Mouse (Mus musculus): ENCODE measurements around the gene Ddr1. TPM values are rescaled to one million over a fixed set of nuclear protein-coding genes. Genes with fewer than 3 reads are reported as not detected.

The Ddr1 gene
- polyA plus RNA-seq, 1 experiment from 2014 or later: 187 TPM

DNA sequence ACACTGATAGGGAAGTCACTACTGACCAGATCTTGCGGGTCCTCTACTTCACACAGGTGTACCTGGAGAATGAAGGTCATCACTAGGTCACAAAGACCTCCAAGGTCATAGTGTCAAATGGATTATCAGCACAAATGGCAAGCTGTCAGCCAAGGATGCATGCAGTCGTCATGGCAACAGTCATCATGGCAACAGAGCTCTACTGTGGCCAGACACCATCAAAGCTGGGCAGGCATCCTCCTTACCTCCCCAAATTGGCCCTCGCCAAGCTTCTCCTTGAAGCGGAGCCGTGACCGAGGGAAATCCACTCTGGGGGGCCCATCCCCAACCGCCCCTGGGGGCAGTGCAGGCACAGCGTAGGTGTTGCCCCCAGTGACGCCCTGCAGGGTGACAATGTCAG lies 19.4 kb downstream of the Ddr1 start:
- WGBS: 48% methylated on average over 9 of the region's 9 CpGs
- H3K36me3 ChIP-seq: peaks cover 97% of the 10 kb centered on the region
- H3K27me3 ChIP-seq: no peaks in the 10 kb centered on the region
- peak overlapping the region; percentile 77 for H3K27ac ChIP-seq
- H3K9me3 ChIP-seq: no peaks in the 10 kb centered on the region
- peak overlapping the region; percentile 60 for H3K9ac ChIP-seq (replicated peaks)
- no peak overlapping the region for H3K4me3 ChIP-seq (replicated peaks)
- peaks cover 31% of the 10 kb centered on the region for H3K4me1 ChIP-seq (replicated peaks)
- H3K4me2 ChIP-seq (replicated peaks): no peak overlapping the region
- peak; percentile 44 for ATAC-seq

DNA sequence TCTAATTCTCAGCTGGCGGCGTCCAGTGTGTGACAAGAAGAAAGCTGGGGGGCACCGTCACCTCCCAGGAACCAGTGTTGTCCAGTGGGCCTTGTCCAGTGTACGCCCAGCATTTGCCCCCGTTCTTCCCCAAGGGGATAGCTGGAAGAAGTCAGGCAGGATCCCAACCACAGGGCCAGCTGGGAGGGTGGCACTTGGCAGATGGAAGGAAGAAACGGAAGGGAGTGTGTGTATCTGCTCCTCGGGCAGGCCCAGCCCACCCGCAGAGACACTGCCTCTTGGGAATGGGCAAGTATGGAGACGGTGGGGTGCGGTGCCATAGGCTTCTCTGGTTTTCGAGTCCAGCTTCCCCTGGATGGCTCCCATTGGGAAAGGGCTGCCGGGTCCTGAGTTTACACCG lies 22.4 kb downstream of the Ddr1 start:
- ATAC-seq: no peak
- Histone ChIP-seq H3K9me3 (no peaks in the 10 kb centered on the region), H3K9ac (replicated peaks) (0 out of 2 replicates have a peak overlapping the region, but pooled peaks have one; percentile 14), H3K4me3 (replicated peaks) (no peak overlapping the region), H3K27me3 (no peaks in the 10 kb centered on the region), H3K27ac (no peak overlapping the region), H3K4me1 (replicated peaks) (peaks cover 24% of the 10 kb centered on the region), H3K4me2 (replicated peaks) (no peak overlapping the region), H3K36me3 (peaks cover 71% of the 10 kb centered on the region)
- WGBS: 87% methylated on average over 13 of the region's 13 CpGs

DNA sequence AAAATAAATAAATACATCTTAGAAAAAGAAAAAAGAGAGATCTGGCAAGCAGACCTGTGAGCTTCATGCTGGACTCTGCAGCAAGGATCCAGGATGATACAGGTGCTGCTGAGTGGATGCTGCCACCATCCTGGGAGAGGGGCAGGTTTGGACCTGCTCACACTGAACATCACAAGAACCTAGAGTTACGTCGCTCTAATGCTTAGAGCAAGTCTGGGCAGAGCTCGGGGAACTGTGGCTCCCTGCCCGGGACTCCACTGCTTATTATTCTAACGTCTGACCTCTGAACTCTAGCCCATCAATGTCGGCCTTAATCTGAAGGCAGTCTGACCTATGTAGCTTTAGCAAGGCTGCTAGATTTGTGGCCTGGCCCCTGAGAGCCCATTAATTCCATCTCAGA lies 23.8 kb downstream of the Ddr1 start:
- 0 out of 2 replicates have a peak, but pooled peaks have one; percentile 27 for ATAC-seq
- peaks cover 57% of the 10 kb centered on the region for H3K36me3 ChIP-seq
- H3K9ac ChIP-seq (replicated peaks): no peak overlapping the region
- H3K27me3 ChIP-seq: no peaks in the 10 kb centered on the region
- peaks cover 10% of the 10 kb centered on the region for H3K4me1 ChIP-seq (replicated peaks)
- H3K4me3 ChIP-seq (replicated peaks): no peak overlapping the region
- H3K27ac ChIP-seq: peak overlapping the region; percentile 51
- no peak overlapping the region for H3K4me2 ChIP-seq (replicated peaks)
- H3K9me3 ChIP-seq: no peaks in the 10 kb centered on the region
- WGBS: 37% methylated on average over 6 of the region's 6 CpGs

DNA sequence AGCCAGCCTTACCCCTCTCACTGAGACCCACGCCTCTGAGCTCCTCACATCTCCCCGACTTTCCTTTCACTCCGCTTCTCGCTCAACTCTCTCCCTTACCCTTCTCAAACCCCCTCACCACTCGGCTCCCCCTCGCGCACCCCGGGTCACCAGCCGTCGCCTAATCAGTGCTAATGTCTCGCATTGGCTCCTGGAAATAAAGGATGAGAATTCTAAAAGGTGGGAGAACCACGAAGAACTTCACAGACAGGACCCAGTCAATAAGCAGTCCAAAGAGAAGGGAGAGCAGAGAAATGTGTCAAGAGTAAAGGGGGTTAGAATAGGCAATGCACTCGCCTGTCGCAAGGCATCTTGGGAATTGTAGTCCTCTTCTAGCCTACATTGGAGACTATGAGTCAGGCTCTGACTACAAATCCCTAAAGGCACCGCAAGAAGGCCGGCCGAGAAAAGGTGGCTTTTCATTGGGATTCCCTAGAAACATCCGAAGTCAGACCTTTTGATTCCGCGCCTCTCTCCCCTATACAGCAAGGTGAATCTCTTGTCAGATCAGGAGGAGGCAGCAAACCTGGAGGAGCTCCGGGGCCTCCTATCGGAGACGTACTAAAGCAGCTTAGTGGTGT lies 30.9 kb downstream of the Ddr1 start, which contains the start of gene Gtf2h4:
Gene Gtf2h4, minus strand, starts transcription at position 324 of the 620 bp plus-strand sequence.
- peak within 1 kb of the TSS; percentile 35; the same call in 1 of the 2 replicates for H3K27ac ChIP-seq
- peak; percentile 97 for ATAC-seq
- WGBS: 1% methylated on average over 23 of the region's 23 CpGs

DNA sequence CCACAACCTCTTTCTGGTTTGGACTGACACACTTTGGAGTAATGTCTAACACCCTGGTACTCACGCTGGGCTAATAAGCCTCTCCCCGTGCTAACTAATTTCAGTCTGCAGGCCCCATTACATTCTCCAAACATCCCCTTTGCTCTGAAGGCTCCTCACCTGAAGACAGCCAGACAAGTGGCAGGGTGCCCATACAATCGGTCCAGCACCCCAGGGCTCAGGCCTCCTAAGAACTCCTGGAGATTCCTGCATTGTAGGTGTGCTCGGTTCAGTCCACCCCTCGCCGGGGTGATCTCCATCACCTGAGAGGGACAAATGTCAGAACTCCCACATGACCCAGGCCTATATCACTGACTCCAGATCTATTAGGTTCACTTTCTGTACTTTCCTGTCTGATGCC lies 31.9 kb downstream of the Ddr1 start:
- Histone ChIP-seq H3K4me1 (replicated peaks) (peaks cover 18% of the 10 kb centered on the region), H3K4me3 (replicated peaks) (peak overlapping the region; percentile 77), H3K27me3 (no peaks in the 10 kb centered on the region), H3K27ac (no peak overlapping the region), H3K9ac (replicated peaks) (no peak overlapping the region; the same call in 1 of the 2 replicates), H3K4me2 (replicated peaks) (peak overlapping the region; percentile 90), H3K9me3 (no peaks in the 10 kb centered on the region), H3K36me3 (peaks cover 22% of the 10 kb centered on the region)
- ATAC-seq: no peak
- WGBS: 89% methylated on average over 6 of the region's 6 CpGs

More for the DNA sequence above, 30.9 kb downstream of the Ddr1 start, which contains the start of gene Gtf2h4:
- Histone ChIP-seq H3K9ac (replicated peaks) (peak within 1 kb of the TSS; percentile 87), H3K4me3 (replicated peaks) (peak within 1 kb of the TSS; percentile 77), H3K27me3 (no peaks in the 10 kb centered on the region), H3K4me1 (replicated peaks) (peaks cover 9% of the 10 kb centered on the region), H3K36me3 (peaks cover 22% of the 10 kb centered on the region), H3K4me2 (replicated peaks) (peak within 1 kb of the TSS; percentile 90), H3K9me3 (no peaks in the 10 kb centered on the region)

DNA sequence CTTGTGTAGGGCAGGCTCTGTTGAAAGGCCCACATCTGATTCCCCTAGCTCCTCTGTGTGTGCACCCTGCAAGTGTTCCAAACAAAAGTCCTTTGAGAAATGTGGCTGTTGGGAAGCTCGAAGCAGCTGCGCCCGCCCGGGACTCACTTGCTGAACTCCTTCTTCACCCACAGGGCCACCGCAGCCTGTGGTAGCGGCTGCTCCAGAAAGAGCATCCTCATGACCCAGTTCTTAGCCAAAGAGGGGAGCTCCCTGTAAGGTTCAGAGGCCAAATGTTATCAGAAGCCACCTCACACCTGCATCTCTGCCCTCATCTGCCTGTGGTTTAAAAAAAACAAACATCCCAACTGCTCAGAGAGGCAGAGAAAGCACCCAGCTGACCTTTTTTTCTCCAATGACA lies 32.6 kb downstream of the Ddr1 start:
- Histone ChIP-seq H3K4me2 (replicated peaks) (no peak overlapping the region), H3K9ac (replicated peaks) (no peak overlapping the region), H3K27me3 (no peaks in the 10 kb centered on the region), H3K9me3 (no peaks in the 10 kb centered on the region), H3K36me3 (peaks cover 22% of the 10 kb centered on the region), H3K27ac (no peak overlapping the region), H3K4me3 (replicated peaks) (no peak overlapping the region), H3K4me1 (replicated peaks) (peaks cover 20% of the 10 kb centered on the region)
- WGBS: 90% methylated on average over 6 of the region's 6 CpGs
- no peak for ATAC-seq

DNA sequence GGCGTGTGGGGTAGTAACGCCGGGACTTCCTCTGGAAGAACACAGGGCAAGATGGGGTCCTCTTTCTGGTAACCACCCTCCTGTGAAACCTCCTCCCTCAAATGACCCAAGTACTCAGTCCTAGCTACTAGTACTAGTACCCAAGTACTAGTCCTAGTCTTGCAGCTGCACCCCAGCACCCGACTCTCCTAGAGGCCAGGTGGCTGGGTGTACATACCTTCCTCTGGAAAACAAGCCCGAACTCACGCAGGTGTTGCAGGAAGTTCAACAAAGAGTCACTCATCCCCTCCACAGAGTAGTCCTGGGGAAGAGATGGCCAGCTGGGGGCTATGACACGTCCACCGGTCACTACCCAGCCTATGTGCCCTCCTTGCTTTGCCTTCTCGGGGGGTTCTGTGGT lies 34.7 kb downstream of the Ddr1 start:
- ATAC-seq: no peak

DNA sequence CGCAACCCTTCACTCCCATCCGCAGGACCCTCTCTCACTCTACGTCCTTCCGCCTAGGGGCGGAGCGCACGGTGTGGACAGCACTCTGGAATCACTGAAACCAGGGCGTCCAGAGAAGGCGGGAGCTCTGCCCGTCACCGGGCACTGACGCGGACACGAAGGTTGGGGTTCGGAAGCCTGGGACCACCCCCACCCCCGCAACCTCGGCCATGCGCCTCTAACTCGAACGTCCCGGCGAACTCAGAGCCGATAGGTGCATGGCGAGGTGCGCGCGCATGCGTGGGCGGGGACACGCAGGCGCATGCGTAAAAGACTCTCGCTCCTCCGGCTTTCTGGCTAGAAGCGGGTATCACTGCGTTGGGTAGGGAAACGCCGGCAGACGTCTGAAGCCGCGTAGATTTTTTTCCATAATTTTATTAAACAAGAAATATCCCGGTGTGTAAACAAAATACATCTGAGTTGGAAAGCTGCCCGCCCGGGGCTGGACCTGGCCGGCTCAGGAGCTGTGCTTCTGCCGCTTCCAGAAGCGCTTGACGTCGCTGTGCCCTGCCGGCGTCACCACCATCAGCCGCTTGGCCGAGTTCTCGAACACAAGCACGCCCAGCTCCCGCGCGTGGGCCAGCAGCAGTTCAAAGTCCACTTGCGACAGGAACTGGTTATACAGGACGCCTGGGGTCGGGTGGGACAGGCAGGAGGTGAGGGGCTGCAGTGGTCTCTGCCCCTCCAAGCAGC lies 36.9 kb downstream of the Ddr1 start, which contains the start of gene Vars2:
Gene Vars2, minus strand, starts transcription at position 259 of the 732 bp plus-strand sequence.
- Histone ChIP-seq H3K4me1 (replicated peaks) (peaks cover 22% of the 10 kb centered on the region), H3K4me2 (replicated peaks) (peak within 1 kb of the TSS; percentile 91), H3K27me3 (no peaks in the 10 kb centered on the region), H3K9me3 (no peaks in the 10 kb centered on the region), H3K9ac (replicated peaks) (peak within 1 kb of the TSS; percentile 79), H3K36me3 (peaks cover 37% of the 10 kb centered on the region), H3K4me3 (replicated peaks) (peak within 1 kb of the TSS; percentile 58), H3K27ac (peak within 1 kb of the TSS; percentile 86)
- peak; percentile 93 for ATAC-seq
- WGBS: under 1% methylated on average over 61 of the region's 61 CpGs

More for the DNA sequence above, 34.7 kb downstream of the Ddr1 start:
- H3K27ac ChIP-seq: no peak overlapping the region
- H3K4me2 ChIP-seq (replicated peaks): no peak overlapping the region
- no peaks in the 10 kb centered on the region for H3K27me3 ChIP-seq
- no peak overlapping the region for H3K4me3 ChIP-seq (replicated peaks)
- WGBS: 96% methylated on average over 9 of the region's 9 CpGs
- H3K4me1 ChIP-seq (replicated peaks): peaks cover 30% of the 10 kb centered on the region
- no peaks in the 10 kb centered on the region for H3K9me3 ChIP-seq
- H3K36me3 ChIP-seq: peaks cover 22% of the 10 kb centered on the region
- H3K9ac ChIP-seq (replicated peaks): no peak overlapping the region; the same call in 1 of the 2 replicates

DNA sequence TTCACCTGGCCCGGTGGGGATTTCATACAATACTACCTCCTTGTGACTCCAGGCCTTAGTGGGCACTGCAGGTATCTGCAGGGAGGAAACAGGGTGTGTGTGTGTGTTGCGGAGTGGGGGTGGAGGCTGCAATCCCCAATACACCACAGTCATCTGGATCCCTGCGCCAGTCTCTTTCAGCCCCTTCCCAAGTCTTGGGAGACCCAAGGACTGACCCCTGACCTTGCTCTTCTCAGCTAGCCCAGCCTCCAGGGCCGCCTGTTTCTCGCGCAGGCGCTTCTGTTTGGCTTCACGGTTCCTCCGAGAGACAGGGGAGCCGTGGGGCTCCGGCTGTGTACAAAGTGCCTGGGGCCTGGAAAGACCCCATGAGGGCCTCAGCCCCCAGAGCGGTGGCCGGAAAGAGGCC lies 37.6 kb downstream of the Ddr1 start:
- Histone ChIP-seq H3K9ac (replicated peaks) (peak overlapping the region; percentile 79), H3K36me3 (peaks cover 39% of the 10 kb centered on the region), H3K4me2 (replicated peaks) (peak overlapping the region; percentile 91), H3K4me3 (replicated peaks) (peak overlapping the region; percentile 58), H3K4me1 (replicated peaks) (peaks cover 20% of the 10 kb centered on the region), H3K27me3 (no peaks in the 10 kb centered on the region), H3K27ac (peak overlapping the region; percentile 86), H3K9me3 (no peaks in the 10 kb centered on the region)
- 5% methylated on average over 13 of the region's 13 CpGs for WGBS
- ATAC-seq: peak; percentile 72

DNA sequence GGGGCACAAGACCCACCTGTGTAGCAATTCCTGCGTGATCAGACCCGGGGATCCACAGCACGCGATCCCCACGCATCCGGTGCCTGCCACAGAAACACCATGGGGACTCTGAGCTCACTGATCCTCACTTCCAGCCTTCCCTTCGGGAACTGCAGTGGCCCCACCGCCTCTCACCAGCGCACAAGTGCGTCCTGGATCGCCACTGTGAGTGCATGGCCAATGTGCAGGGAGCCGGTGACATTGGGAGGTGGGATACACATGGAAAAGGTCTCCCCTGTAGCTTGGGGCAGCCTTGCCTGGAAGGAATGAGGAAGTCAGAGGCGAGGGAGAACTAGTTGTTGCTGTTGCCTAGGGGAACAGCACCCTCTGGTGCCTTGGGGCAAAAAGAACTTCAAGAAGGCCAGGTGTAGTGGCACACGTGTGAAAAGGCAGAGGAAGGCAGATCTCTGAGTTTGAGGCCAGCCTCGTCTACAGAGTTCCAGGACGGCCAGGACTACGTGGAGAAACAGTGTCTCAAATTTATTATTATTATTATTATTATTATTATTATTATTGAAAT lies 38.4 kb downstream of the Ddr1 start:
- ATAC-seq: no peak
- H3K4me1 ChIP-seq (replicated peaks): peaks cover 20% of the 10 kb centered on the region
- H3K9me3 ChIP-seq: no peaks in the 10 kb centered on the region
- no peaks in the 10 kb centered on the region for H3K27me3 ChIP-seq
- H3K4me2 ChIP-seq (replicated peaks): peak overlapping the region; percentile 91; the same call in 1 of the 2 replicates
- no peak overlapping the region for H3K4me3 ChIP-seq (replicated peaks)
- no peak overlapping the region for H3K27ac ChIP-seq
- H3K9ac ChIP-seq (replicated peaks): no peak overlapping the region
- WGBS: 81% methylated on average over 17 of the region's 17 CpGs
- H3K36me3 ChIP-seq: peaks cover 46% of the 10 kb centered on the region

DNA sequence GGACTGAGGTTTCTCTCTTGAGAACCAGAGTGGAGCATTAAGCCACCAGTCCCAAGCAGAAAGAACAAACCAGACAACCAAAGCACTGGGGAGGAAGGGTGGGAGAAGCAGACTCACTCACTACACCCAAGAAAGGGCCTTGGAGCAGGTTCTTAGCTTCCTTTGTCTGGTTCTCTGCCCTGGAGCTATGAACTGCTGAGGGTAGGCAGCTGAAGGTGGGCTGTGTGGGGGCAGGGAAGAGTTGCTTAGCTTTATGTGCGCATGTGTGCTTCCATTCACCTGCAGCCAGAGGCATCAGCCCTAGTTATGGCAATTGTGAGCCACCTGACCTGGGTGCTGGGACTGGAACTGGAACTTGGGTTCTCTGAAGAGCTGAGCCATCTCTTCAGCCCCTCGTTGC lies 51.3 kb downstream of the Ddr1 start:
- Histone ChIP-seq H3K27me3 (0 out of 2 replicates have a peak, but pooled peaks cover 2% of the 10 kb centered on the region), H3K27ac (no peak overlapping the region), H3K9me3 (no peaks in the 10 kb centered on the region), H3K36me3 (peaks cover 36% of the 10 kb centered on the region), H3K4me3 (replicated peaks) (no peak overlapping the region), H3K4me2 (replicated peaks) (no peak overlapping the region), H3K4me1 (replicated peaks) (no peaks in the 10 kb centered on the region), H3K9ac (replicated peaks) (no peak overlapping the region)
- no peak for ATAC-seq
- 77% methylated on average over 2 of the region's 2 CpGs for WGBS

DNA sequence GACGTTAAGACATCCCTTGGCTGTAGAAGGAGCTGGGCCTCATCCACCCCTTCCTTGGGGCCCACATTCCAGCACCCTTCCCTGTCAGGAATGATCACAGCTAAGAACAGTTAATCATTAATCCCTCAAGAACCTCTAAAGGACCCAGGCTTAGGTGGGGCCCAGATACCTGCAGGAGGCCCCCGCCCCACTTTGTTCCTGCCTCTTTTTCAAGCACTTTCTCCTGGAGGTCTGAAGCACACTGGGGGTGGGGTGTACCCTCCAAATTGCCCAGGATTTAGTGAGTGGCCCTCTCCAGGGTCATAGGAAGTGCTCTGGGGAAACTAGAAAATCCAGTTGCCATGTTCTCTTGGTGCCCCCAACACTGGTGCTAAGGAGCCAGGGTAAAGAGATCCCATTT lies 55.0 kb downstream of the Ddr1 start:
- no peak for ATAC-seq
- Histone ChIP-seq H3K9ac (replicated peaks) (no peak overlapping the region), H3K4me2 (replicated peaks) (no peak overlapping the region), H3K4me3 (replicated peaks) (no peak overlapping the region), H3K27me3 (0 out of 2 replicates have a peak, but pooled peaks cover 2% of the 10 kb centered on the region), H3K27ac (no peak overlapping the region), H3K9me3 (no peaks in the 10 kb centered on the region), H3K4me1 (replicated peaks) (no peaks in the 10 kb centered on the region), H3K36me3 (no peaks in the 10 kb centered on the region)
- WGBS: 77% methylated on average over 2 of the region's 2 CpGs

All from midbrain, embryonic 13.5 days (tissue).